Mouse (Mus musculus) E14TG2a.4 (cell line): Measurements from ENCODE around the gene Rhbdf1.

Experiments used
- H3K27me3 ChIP-seq: 2 replicates; pipeline ENCODE4 v1.6.1; 2014; ENCODE audit warnings: low read length, control low read depth; ENCODE audit not compliant: insufficient read depth
- H3K36me3 ChIP-seq: 2 replicates; pipeline ENCODE4 v1.6.1; 2014; ENCODE audit warnings: low read length, control low read depth; ENCODE audit not compliant: insufficient read depth
- H3K4me1 ChIP-seq: replicated peaks from 2 replicates; pipeline ENCODE4 v1.6.1; 2014; ENCODE audit warnings: low read depth, low read length, control low read depth
- H3K4me3 ChIP-seq: replicated peaks from 2 replicates; pipeline ENCODE4 v1.5.1; 2014; ENCODE audit warnings: mild to moderate bottlenecking, low read length
- H3K9me3 ChIP-seq: 2 replicates; pipeline ENCODE4 v1.6.1; 2014; ENCODE audit warnings: low read length, control low read depth
- CTCF ChIP-seq: conservative IDR thresholded peaks from 2 replicates; pipeline ENCODE4 v1.5.1; 2014; ENCODE audit warnings: low read length
- NANOG ChIP-seq: IDR thresholded peaks from 2 replicates; pipeline ENCODE4 v1.6.1; 2014; ENCODE audit warnings: borderline replicate concordance, low read length, mixed read lengths
- POU5F1 ChIP-seq: IDR thresholded peaks from 2 replicates; pipeline ENCODE4 v1.6.1; 2014; ENCODE audit warnings: low read length, borderline replicate concordance

The Rhbdf1 gene

DNA sequence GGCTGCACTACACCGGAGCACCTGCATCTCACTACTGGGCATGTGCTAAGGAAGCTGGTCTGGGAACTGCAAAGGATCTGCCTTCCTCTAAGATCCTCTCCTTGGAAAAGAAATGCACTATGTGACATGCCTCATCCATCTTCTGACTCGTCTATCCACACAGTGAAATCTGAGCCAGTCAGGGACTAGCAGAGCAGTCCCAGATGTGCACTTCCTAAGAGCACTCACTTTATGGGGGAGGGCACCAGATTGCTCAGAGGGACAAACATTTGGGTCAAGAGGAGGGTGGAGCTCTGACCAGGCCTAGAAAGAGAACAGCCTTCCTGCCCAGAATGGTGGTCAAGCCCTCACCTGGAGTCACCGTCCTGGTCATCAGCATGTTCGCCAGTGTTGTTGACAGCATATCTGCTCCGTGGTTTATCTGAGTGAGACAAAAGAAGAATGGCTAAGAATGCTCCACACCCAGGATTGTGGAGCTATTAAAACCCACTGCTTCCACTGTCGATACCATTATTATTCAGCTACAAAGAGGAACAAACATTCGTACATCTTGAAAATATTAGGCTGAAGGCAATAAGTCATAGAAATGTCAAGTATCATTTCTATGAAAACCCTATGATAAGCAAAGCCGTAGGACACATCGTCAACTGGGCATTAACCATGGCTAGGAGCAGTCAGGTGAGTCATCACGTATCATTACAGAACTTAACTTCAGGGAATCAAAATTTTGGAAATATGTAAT is 40.7 kb upstream of the Rhbdf1 start:
- no peak overlapping the region for H3K4me3 ChIP-seq
- TF ChIP-seq NANOG = no peak
- TF ChIP-seq POU5F1 = no peak
- no peak for TF ChIP-seq CTCF
- H3K27me3 ChIP-seq = no peaks in the 10 kb centered on the region
- peaks cover 33% of the 10 kb centered on the region for H3K36me3 ChIP-seq
- H3K9me3 ChIP-seq = no peaks in the 10 kb centered on the region
- H3K4me1 ChIP-seq = peaks cover 20% of the 10 kb centered on the region

DNA sequence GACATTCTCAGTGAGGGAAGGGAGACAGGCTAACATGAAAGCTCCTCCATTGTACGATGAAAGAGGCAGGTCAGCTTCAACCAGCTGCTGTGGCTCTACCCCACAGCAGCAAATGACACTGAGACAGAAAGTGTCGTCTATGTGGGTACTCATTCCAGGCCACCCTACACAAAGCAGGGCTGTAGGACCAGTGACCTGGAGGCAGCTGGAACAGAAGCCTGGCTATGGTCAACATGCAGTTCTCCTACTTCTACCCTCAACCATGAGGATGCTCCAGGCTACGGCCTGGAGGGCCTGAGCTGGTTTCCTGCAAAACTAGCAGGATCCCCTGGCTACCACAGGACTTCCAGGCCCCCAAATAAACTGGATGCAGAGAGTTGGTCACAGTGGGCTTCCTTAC is 34.5 kb upstream of the Rhbdf1 start:
- no peaks in the 10 kb centered on the region; the same call in 1 of the 2 replicates for H3K4me1 ChIP-seq
- H3K4me3 ChIP-seq = no peak overlapping the region
- TF ChIP-seq POU5F1 = no peak
- no peak for TF ChIP-seq CTCF
- TF ChIP-seq NANOG = no peak
- H3K36me3 ChIP-seq = peaks cover 52% of the 10 kb centered on the region
- no peaks in the 10 kb centered on the region for H3K9me3 ChIP-seq
- H3K27me3 ChIP-seq = no peaks in the 10 kb centered on the region

DNA sequence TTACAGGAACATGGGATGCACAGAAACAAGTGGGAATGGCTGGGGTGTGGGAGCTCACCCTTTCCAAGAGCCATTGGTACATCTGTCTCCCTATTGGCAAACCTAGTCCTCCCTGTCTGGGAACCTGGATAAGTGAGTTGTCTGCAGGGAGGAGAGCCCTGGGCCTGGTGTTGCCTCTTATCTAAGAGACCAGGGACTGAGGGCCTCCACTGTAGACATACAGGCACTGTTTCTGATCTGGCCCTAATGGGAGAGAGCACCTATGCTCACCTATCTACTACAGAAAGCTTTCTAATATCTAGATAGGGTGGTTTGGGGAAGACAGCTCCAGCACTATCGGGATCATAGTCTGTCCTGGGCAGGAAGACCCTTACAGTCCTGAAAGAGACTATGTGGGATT is 34.0 kb upstream of the Rhbdf1 start:
- Histone ChIP-seq H3K4me3 (no peak overlapping the region), H3K36me3 (peaks cover 54% of the 10 kb centered on the region), H3K9me3 (no peaks in the 10 kb centered on the region), H3K27me3 (no peaks in the 10 kb centered on the region), H3K4me1 (no peaks in the 10 kb centered on the region; the same call in 1 of the 2 replicates)
- TF ChIP-seq CTCF = no peak
- TF ChIP-seq NANOG = no peak
- TF ChIP-seq POU5F1 = no peak

DNA sequence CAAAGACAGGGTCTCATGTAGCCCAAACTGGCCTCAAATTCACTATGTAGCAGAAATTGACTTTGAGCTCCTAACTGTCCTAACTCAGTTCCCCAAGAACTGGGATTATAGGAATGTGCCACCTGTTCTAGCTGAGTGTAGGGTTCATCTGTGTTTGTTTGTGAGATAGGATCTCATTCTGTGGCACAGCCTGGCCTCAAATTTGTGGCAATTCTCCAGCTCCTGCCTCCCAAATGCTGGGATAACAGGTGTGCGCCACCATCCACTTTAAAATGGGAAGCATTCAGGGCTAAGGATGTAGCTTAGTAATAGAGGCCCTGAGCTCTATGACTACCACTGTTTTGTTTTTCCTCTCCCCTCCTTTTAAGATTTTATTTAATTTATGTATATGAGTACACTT is 31.0 kb upstream of the Rhbdf1 start:
- H3K9me3 ChIP-seq = no peaks in the 10 kb centered on the region
- TF ChIP-seq CTCF = no peak
- peaks cover 73% of the 10 kb centered on the region for H3K36me3 ChIP-seq
- no peak overlapping the region for H3K4me3 ChIP-seq
- H3K27me3 ChIP-seq = no peaks in the 10 kb centered on the region
- no peaks in the 10 kb centered on the region for H3K4me1 ChIP-seq

DNA sequence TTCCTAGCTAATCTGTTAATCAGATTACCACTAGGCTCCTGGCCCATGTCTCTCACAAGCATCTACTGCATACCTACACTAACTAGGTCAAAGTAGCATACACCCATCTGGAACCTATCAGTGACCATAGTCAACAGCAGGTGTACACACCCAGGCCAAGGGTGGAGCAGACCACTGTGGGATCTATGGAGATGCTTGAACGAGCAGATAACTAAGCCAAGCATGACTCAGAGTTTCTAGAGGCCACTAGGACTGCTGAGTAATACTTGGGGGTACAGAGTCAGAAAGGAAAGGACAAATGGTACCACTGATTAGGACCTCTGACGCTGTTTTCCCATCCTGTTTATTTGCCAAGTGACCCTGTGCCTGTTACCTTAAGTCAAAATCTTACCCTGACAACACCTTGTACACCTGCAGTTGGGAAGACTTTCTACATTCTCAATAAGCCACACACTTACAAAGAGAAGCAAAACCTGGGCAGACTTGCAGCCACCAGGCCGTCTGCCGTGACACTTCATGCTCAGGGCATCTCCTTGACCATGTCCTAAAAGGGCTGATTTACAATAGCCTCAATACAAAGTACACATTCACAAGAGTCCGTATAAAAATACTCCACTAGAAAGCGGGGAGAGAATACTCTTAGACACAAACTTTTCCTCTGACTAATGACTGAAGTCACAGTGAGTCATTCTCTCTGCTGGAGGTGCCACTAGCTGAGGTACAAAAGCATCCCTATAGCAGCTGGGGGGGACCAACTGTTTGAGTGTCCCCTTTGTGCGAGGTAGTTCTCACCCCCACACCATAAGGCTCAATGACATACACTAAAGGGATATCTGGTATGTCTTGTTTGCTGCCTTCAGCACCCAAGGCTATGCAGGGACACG is 29.0 kb upstream of the Rhbdf1 start:
- Histone ChIP-seq H3K4me1 (no peaks in the 10 kb centered on the region), H3K36me3 (peaks cover 90% of the 10 kb centered on the region), H3K9me3 (no peaks in the 10 kb centered on the region), H3K4me3 (no peak overlapping the region), H3K27me3 (no peaks in the 10 kb centered on the region)
- TF ChIP-seq CTCF = no peak
- TF ChIP-seq NANOG = no peak
- TF ChIP-seq POU5F1 = no peak

DNA sequence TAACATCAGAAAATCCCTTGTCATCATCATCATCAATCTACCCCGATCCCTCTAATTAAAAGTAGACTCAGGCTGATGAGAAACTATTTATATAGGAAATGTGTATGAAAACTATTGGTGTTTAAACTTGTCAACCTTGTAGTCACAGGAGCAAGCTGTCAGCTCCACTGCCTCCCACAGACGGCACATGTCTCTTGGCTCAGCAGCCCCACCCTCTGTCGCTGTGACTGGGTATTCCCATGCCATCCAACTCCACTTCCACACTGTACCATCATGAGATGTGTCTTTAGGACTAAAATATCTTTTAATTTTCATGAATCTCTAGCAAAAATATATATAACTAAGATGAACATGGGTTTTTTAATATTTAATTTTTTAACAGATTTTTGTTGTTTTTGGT is 26.2 kb upstream of the Rhbdf1 start:
- TF ChIP-seq NANOG (no peak), CTCF (no peak), POU5F1 (no peak)
- H3K4me1 ChIP-seq = peaks cover 12% of the 10 kb centered on the region
- H3K36me3 ChIP-seq = peaks cover 82% of the 10 kb centered on the region
- H3K27me3 ChIP-seq = no peaks in the 10 kb centered on the region
- no peaks in the 10 kb centered on the region for H3K9me3 ChIP-seq
- no peak overlapping the region for H3K4me3 ChIP-seq

DNA sequence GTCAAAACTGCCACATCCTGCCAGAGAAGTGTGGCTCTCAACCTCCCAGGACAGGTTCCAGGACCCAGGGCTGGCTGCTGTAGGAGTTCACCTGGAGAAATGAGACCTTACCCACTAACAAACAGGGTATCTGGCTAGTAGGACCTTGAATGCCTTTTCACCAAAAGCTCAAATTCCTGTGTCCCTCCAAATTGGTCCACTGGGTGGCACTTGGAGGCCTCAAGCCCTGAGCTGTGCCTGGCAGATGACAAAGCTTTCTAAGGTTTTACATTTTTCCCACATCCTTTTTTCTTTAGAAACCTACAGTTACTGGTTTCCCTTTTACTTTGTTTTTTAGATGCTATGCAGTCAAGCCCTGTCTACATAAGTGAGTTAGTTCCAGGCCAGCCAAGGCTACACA is 25.0 kb upstream of the Rhbdf1 start:
- Histone ChIP-seq H3K4me3 (no peak overlapping the region), H3K9me3 (no peaks in the 10 kb centered on the region), H3K4me1 (peaks cover 19% of the 10 kb centered on the region), H3K36me3 (peaks cover 85% of the 10 kb centered on the region), H3K27me3 (no peaks in the 10 kb centered on the region)
- TF ChIP-seq POU5F1 (no peak), CTCF (no peak), NANOG (no peak)

DNA sequence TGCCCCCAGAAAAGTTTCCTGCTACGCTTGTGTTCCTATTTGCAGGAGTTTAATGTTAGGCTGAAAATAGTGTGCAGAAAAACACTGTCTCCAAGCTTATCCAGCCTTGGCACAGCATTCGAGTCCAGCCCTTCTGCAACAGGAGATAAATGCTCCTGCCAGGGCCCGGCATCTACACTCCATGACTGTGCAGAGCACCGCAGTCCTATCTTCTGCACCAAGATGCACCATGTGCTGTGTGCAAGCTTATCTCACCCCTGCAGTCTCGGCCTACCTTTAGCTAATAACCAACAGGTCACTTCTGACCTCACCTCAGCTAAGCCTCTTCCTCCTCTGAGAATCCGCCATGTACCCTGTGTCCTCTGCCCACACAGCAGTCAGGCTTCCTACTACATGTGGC is 23.5 kb upstream of the Rhbdf1 start:
- Histone ChIP-seq H3K9me3 (no peaks in the 10 kb centered on the region), H3K4me1 (peaks cover 19% of the 10 kb centered on the region), H3K36me3 (peaks cover 85% of the 10 kb centered on the region), H3K27me3 (no peaks in the 10 kb centered on the region), H3K4me3 (no peak overlapping the region)
- TF ChIP-seq CTCF (no peak), POU5F1 (no peak), NANOG (no peak)

DNA sequence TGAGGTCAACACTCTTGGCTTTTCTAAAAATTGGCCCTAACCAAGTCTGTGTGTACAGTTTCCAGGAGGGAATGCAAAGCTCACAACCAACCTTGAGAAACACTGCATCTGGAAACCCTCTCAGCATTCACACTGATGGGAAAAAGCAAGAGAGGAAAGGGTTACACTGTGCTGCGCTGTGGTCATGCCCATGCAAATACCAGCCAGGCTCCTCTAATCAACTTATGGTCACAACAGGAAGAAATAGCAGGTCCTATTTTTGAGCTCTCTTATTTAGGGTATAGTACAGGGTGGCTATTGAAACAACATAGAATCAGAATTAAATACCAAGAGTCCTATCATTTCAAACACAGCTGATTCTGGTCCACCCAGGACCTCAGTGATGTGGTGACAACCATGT is 22.5 kb upstream of the Rhbdf1 start:
- Histone ChIP-seq H3K9me3 (no peaks in the 10 kb centered on the region), H3K27me3 (no peaks in the 10 kb centered on the region), H3K36me3 (peaks cover 82% of the 10 kb centered on the region), H3K4me3 (no peak overlapping the region), H3K4me1 (peaks cover 19% of the 10 kb centered on the region)
- TF ChIP-seq NANOG (no peak), POU5F1 (no peak), CTCF (no peak)
